Mouse (Mus musculus) left cerebral cortex, adult 9 months (tissue): ENCODE measurements around the gene Etl4.

ENCODE experiments used
- DNase-seq, 2 experiments: peaks; one replicate each; pipeline ENCODE4 v3.0.0; 2022; ENCODE audit warnings: low spot score in 2 of 2

The Etl4 gene

GRCm38 (mm10) chr2:20443671-20444440 is 534.3 kb downstream of the Etl4 start:
- DNase-seq = no peak

- DNase-seq = no peak
These were observed 535.9 kb downstream of the Etl4 start for GRCm38 (mm10) chr2:20445156-20446155.

- DNase-seq = no peak
These were observed 536.6 kb downstream of the Etl4 start for GRCm38 (mm10) chr2:20446180-20446579.

- DNase-seq = no peak
These were observed 541.4 kb downstream of the Etl4 start for GRCm38 (mm10) chr2:20450945-20451344.

GRCm38 (mm10) chr2:20453506-20454206 is 544.1 kb downstream of the Etl4 start:
- no peak for DNase-seq

GRCm38 (mm10) chr2:20479199-20479598 is 569.6 kb downstream of the Etl4 start:
- no peak for DNase-seq

GRCm38 (mm10) chr2:20486137-20486788 is 576.7 kb downstream of the Etl4 start:
- DNase-seq = no peak

- no peak for DNase-seq
These were observed 579.5 kb downstream of the Etl4 start for GRCm38 (mm10) chr2:20489090-20489489.

- no peak for DNase-seq
These were observed 582.5 kb downstream of the Etl4 start for GRCm38 (mm10) chr2:20492125-20492524.

GRCm38 (mm10) chr2:20493806-20494205 is 584.2 kb downstream of the Etl4 start:
- DNase-seq = no peak

- DNase-seq = peak in 1 of 2 experiments; percentile 68
These were observed 585.1 kb downstream of the Etl4 start for GRCm38 (mm10) chr2:20494666-20495065.

GRCm38 (mm10) chr2:20496219-20496800 is 586.7 kb downstream of the Etl4 start:
- no peak for DNase-seq

- no peak for DNase-seq
These were observed 598.5 kb downstream of the Etl4 start for GRCm38 (mm10) chr2:20507832-20508723.

- DNase-seq = no peak
These were observed 599.1 kb downstream of the Etl4 start for GRCm38 (mm10) chr2:20508724-20509052.

GRCm38 (mm10) chr2:20510061-20510460 is 600.5 kb downstream of the Etl4 start:
- DNase-seq = no peak

- no peak for DNase-seq
These were observed 606.8 kb downstream of the Etl4 start for GRCm38 (mm10) chr2:20516270-20516865.

GRCm38 (mm10) chr2:20517853-20518252 is 608.3 kb downstream of the Etl4 start:
- no peak for DNase-seq

- DNase-seq = no peak
These were observed 608.9 kb downstream of the Etl4 start for GRCm38 (mm10) chr2:20518506-20518905.

- no peak for DNase-seq
These were observed 610.0 kb downstream of the Etl4 start for GRCm38 (mm10) chr2:20519447-20520098.
